Mouse (Mus musculus): ENCODE data around the gene Sh3rf1.
"Not testable (repeated sequence)": the region's sequence is repeated elsewhere in the genome, so short reads cannot be mapped to it uniquely, and the experiment has no call there.

The Sh3rf1 gene

DNA sequence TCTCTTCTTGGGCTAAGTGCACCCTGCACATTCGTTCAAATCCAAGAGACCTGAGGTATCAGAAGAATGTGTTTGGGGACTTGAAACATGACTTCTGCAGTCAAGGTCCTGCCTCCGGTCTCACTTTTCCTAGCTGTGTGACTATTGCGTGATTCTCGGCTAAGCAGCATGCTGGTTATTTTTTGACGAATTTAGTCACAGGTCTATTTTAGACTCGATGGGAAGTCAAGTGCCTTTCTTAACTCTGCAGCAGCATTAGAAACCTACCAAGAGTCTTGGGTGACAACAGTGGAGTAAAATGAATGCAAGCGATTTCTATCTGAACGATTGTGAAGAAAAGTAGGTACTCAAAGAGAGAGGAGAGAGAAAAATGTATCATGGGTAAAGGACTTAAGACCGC lies 149.6 kb downstream of the Sh3rf1 start:
- DNase-seq (ENCODE audit: low spot score), result no peak

- DNase-seq (ENCODE audit: low spot score), result no peak
Measured at GRCm38 (mm10) chr8:61374059-61374755, 150.5 kb downstream of the Sh3rf1 start.

DNA sequence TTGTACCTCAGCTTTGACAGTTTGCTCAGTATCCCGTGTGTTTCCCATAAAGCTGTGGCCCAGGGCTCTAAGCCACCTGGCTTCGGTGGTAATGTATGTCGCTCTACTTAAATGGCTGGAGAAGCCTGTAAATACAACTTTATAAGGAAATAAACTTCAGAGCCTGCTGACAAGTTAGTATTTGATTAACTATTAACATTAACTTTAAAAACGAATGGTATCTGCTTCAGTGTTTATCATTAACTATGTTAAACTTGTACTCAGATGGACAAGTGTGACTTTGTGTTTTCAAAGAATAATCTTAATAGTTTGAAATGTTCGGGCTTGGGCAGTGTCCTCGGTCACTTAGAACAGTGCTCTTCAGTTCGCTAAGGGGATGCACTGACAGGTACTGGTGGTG lies 151.5 kb downstream of the Sh3rf1 start:
- DNase-seq (ENCODE audit: low spot score), result no peak

DNA sequence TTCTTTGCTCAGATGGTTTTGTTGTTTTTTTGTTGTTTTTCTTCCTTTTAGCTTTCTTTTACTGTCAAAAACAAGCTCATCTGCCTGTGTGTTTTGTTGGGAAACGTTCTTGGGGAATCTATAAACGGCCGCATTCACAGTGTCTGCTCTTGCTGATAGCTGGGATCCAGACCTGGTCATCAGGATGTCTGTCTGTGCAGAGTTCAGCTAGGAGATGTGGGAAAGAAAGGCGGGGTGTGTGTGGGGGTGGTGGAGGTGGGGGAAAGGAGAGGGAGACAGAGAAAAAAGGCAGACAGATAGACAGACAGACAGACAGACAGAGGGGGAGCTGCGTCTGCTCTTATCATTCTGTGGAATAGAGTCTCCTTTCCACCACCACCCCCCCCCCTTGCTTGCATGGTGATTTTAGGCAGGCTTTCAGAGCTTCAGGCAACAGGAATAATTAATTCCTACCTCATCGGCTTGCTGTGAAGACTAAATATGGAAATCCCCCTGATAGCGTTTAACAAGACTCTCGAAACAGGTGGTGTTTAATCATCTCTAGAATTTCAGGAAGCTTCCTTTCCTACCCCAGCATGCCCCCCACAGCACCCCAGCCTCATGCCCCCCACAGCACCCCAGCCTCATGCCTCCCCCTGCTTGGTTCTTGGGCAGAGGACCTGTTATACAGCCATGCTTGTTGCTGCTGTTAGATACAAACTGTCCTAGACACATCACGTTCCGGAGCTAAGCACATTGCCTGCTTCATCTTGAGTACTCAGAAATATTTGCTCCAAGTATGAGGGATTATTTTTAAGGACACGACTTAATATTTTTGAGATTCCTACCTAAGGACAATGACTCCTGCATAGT lies 155.4 kb downstream of the Sh3rf1 start:
- DNase-seq (ENCODE audit: low spot score), result no peak

GRCm38 (mm10) chr8:61384536-61384935 lies 160.9 kb downstream of the Sh3rf1 start:
- no peak for DNase-seq (ENCODE audit: low spot score)

- no peak for DNase-seq (ENCODE audit: low spot score)
Measured at GRCm38 (mm10) chr8:61385502-61386191, 162.0 kb downstream of the Sh3rf1 start.

DNA sequence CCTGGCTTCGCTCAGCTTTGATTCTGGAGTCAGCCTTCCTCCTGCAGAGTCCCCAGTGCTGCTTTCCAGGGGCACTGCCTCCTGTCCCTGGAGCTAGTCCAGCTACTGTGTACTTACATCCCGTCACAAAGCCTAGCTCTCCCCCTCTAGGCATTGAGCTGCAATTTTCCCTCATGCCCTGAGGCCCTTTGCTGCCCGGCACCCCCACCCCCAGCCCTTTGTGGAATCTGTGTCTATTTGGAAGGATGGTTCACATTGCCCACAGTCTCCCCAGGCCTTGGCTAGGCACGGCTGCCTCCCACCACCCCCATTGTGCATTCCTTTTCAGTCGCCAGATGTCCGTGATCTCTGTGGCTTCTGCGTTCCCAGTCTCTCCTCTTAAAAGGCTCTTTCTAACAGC lies 163.0 kb downstream of the Sh3rf1 start:
- DNase-seq (ENCODE audit: low spot score), result no peak

DNA sequence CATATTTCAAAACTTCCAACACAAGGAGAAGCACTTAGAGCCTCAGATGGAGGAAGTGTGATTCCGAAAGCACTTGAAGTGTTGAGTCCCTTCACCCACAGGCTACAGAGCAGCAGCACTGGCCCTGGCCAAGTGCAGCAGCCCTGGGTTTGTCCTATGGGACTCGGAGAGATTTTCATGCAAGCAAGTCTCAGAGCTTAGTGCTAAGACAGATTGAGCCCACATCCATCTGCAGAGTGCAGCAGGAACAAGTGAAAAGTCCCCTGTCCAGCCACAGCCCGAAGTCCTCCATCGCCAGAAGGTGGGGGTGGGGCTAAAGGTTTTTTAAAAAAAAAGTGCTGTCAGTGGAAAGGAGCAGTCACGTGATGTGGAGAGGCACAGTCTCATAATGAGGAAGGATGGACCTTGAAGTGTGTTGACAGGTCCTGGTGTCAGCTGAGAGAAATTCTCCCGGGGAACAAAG lies 163.9 kb downstream of the Sh3rf1 start:
- DNase-seq (ENCODE audit: low spot score), result no peak

DNA sequence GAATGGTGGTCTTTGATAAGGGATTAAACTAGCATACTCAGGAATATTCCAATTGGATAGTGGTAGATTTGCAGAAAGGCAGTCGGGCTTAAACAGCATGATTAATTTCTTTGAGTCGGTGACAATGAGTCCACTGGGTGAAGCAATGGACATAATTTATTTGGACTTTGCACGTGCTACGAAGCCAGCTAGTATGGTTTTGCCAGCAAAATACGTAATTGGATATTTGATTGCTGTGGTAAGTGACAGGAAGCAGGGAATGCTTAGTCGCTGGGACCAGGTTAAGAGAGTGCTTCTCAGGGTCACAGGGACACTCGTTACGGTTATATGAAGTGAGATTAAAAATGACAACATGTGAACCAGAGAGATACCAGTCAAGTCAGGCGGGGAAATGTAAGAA lies 164.7 kb downstream of the Sh3rf1 start:
- DNase-seq (ENCODE audit: low spot score), result no peak

GRCm38 (mm10) chr8:61390307-61391057 lies 166.8 kb downstream of the Sh3rf1 start:
- DNase-seq (ENCODE audit: low spot score), result no peak

- no peak for DNase-seq (ENCODE audit: low spot score)
Measured at GRCm38 (mm10) chr8:61391058-61391434, 167.4 kb downstream of the Sh3rf1 start.

GRCm38 (mm10) chr8:61397139-61397538 lies 173.5 kb downstream of the Sh3rf1 start:
- DNase-seq (ENCODE audit: low spot score), result peak; percentile 43

DNA sequence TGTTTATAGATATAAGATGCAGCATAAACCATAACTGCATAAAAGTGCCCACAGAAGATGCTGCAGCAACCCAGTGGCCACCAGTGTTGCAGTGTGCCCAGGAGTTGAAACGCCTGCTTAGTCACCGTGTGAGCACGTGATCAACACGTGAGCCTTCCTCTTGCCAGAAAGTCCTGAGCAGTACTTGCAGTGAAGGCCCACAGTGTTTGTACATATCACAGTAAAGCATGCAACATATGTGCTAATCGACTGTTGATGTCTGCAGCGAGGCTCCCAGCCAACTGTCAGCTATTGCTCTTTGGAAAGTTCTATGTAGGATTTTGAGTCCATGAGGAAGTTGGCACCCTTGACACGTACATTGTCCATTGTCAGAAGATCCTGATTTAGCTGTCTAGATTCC lies 174.1 kb downstream of the Sh3rf1 start:
- DNase-seq (ENCODE audit: low spot score), result no peak

- no peak for DNase-seq (ENCODE audit: low spot score)
Measured at GRCm38 (mm10) chr8:61402861-61403260, 179.2 kb downstream of the Sh3rf1 start.

- DNase-seq (ENCODE audit: low spot score), result no peak
Measured at GRCm38 (mm10) chr8:61403266-61404177, 179.8 kb downstream of the Sh3rf1 start.

DNA sequence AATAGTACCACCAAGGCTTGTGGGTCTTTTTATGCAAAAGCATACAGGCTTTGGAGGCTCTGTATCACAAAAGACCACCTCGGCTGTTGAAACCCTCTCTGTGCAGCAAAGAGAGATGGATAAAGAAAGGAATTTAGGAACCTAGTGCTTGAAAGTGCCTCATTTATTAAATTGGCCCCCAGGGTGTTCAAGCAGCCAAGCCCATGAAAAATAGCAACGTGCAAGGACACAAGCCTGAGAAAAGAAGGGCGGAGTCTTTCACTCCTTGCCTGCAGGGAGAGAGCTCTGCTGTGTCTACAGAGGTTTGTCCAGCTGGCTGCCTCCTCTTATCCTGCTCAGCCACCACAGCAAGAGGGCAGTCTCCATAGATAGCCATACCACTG lies 180.5 kb downstream of the Sh3rf1 start:
- peak; percentile 28 for DNase-seq (ENCODE audit: low spot score)

DNA sequence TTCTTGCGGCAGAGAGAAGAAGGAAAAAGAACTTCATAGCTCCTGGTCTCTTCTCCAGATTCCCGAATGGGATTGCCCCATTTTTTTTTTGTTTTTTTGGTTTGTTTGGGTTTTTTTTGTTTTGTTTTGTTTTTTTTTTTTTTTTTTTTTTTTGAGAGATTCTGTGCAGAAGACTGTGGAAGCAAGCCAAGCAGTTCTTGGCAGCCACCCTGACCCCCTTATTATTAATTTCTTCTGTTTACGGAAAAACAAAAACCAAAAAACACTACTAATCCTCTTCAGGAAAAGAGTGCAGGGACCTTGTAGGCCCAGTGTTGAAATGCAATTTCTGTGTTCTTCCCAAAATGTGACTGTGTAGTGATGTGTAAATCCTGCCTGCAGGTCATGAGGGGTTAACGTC lies 185.4 kb downstream of the Sh3rf1 start:
- no peak for DNase-seq (ENCODE audit: low spot score)

DNA sequence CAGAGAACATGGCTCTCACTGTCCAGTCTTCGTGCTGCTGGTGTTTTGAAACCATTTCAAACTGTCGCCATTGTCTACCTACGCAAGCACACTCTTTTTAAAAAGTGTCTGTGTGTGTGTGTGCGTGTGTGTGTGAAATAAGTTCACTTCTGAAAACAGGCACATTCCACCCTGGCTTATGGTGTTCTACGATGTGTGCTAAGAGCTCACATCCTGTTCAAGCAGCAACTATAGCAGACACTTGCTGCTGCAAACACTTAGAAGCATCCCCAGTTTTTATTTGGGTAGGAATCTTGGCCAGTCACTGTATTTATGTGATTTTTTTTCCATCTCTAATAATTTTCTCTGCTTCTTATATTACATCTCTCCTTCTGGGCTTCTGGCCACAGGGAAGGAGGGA lies 186.0 kb downstream of the Sh3rf1 start:
- not testable (repeated sequence) for DNase-seq (ENCODE audit: low spot score)

DNA sequence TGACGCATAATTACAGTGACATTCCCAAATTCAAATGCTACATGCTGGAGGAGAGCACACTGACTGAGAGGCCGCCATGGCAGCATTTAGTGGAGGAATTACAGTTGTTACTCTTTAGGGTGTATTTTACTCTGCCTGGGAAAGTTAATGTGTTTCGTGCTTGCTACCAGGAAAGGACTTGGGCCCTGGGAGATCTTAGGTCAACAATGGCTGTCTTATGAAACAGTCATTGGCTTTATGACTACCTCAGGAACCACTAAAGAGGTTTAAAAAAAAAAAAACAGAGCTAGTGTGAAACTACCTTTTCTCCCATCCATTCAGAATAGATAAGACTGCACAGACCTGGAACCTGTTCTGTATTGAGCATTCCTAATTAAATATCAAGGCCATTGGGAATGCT lies 195.8 kb downstream of the Sh3rf1 start:
- no peak for DNase-seq (ENCODE audit: low spot score)

DNA sequence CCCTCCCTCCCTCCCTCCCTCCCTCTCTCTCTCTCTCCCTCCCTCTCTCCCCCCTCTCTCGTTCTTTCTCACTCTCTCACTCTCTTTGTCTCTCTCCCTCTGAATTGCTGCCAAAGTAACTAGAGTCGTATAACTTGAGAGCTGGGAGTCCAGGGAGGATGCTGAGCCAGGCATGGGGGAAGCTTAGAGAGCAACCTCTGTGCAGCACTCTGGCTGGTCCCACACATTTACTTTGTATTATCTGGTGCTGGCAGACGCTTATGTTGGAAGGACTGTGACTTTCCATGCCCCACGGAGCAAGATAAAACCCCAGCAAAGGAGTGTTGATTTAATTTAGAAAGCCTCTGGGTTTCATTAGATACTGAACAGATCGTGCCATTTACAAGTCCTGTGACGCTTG lies 196.5 kb downstream of the Sh3rf1 start:
- DNase-seq (ENCODE audit: low spot score), result no peak

DNA sequence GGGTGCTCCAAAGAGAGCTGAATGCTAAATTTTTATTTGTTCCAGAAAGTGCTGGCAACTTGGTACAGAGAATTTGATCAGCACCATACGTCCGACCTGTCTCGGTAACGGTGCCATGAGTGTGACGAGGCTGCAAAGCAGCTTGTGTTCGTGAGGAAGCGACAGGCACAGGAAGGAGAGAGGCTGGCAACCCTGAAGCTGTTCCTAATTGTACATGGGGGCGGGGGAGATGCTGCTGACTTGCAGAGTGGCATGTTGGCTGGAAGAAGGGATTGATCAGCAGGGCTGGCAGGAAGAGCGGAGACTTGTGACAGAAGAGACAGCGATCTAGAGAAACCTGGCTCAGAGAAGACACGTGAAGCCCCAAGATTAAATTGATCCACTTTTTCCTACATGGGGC lies 197.9 kb downstream of the Sh3rf1 start:
- DNase-seq (ENCODE audit: low spot score), result no peak

Measured in ovary, adult 18-20 months (tissue).